Mouse (Mus musculus): ENCODE data around the gene Spata25. TPM values are rescaled to one million over a fixed set of nuclear protein-coding genes. Genes with fewer than 3 reads are reported as not detected.
"Not testable (repeated sequence)": the region's sequence is repeated elsewhere in the genome, so short reads cannot be mapped to it uniquely, and the experiment has no call there.

The Spata25 gene
- polyA plus RNA-seq, 1 experiment from 2014 or later: not detected

GRCm38 (mm10) chr2:164800252-164801004 lies 27.9 kb downstream of the Spata25 start:
- H3K9me3 ChIP-seq: no peaks in the 10 kb centered on the region
- H3K4me1 ChIP-seq (replicated peaks): peaks cover 12% of the 10 kb centered on the region
- 89% methylated on average over 13 of the region's 13 CpGs for WGBS
- no peak for ATAC-seq
- no peaks in the 10 kb centered on the region for H3K27me3 ChIP-seq (replicated peaks)
- H3K27ac ChIP-seq: no peak overlapping the region
- no peak overlapping the region for H3K4me2 ChIP-seq (replicated peaks)
- H3K4me3 ChIP-seq (replicated peaks): no peak overlapping the region
- H3K36me3 ChIP-seq: peaks cover 13% of the 10 kb centered on the region; the same call in 1 of the 2 replicates
- no peak overlapping the region for H3K9ac ChIP-seq

GRCm38 (mm10) chr2:164798554-164798953 lies 29.8 kb downstream of the Spata25 start:
- H3K27ac ChIP-seq; H3K4me1 ChIP-seq (replicated peaks); H3K4me2 ChIP-seq (replicated peaks); H3K27me3 ChIP-seq (replicated peaks); H3K4me3 ChIP-seq (replicated peaks); H3K9me3 ChIP-seq; ATAC-seq; H3K9ac ChIP-seq: not testable (repeated sequence)
- peaks cover 18% of the 10 kb centered on the region for H3K36me3 ChIP-seq
- WGBS: 74% methylated on average over 6 of the region's 6 CpGs

- Histone ChIP-seq H3K9me3 (no peaks in the 10 kb centered on the region), H3K27ac (no peak overlapping the region), H3K4me2 (replicated peaks) (no peak overlapping the region), H3K9ac (no peak overlapping the region), H3K27me3 (replicated peaks) (no peaks in the 10 kb centered on the region), H3K4me1 (replicated peaks) (no peaks in the 10 kb centered on the region), H3K4me3 (replicated peaks) (no peak overlapping the region), H3K36me3 (peaks cover 38% of the 10 kb centered on the region)
- ATAC-seq: no peak
- WGBS: 82% methylated on average over 4 of the region's 4 CpGs
These were observed 32.5 kb downstream of the Spata25 start for GRCm38 (mm10) chr2:164795868-164796267.

- 32% methylated on average over 5 of the region's 5 CpGs for WGBS
- H3K27ac ChIP-seq: no peak overlapping the region
These were observed 34.0 kb downstream of the Spata25 start for GRCm38 (mm10) chr2:164794293-164794692.

GRCm38 (mm10) chr2:164793772-164794171 lies 34.6 kb downstream of the Spata25 start:
- peaks cover 39% of the 10 kb centered on the region for H3K36me3 ChIP-seq
- no peaks in the 10 kb centered on the region for H3K9me3 ChIP-seq
- no peak overlapping the region for H3K27ac ChIP-seq
- 92% methylated on average over 2 of the region's 2 CpGs for WGBS
- H3K27me3 ChIP-seq (replicated peaks): no peaks in the 10 kb centered on the region
- no peak overlapping the region for H3K9ac ChIP-seq
- H3K4me3 ChIP-seq (replicated peaks): no peak overlapping the region
- H3K4me1 ChIP-seq (replicated peaks): no peaks in the 10 kb centered on the region
- no peak for ATAC-seq
- no peak overlapping the region for H3K4me2 ChIP-seq (replicated peaks)

More at GRCm38 (mm10) chr2:164794293-164794692, 34.0 kb downstream of the Spata25 start:
- ATAC-seq: peak; percentile 52
- no peak overlapping the region for H3K4me3 ChIP-seq (replicated peaks)
- no peaks in the 10 kb centered on the region for H3K4me1 ChIP-seq (replicated peaks)
- no peaks in the 10 kb centered on the region for H3K9me3 ChIP-seq
- no peaks in the 10 kb centered on the region for H3K27me3 ChIP-seq (replicated peaks)
- H3K9ac ChIP-seq: no peak overlapping the region
- no peak overlapping the region for H3K4me2 ChIP-seq (replicated peaks)
- peaks cover 39% of the 10 kb centered on the region for H3K36me3 ChIP-seq

GRCm38 (mm10) chr2:164793236-164793635 lies 35.1 kb downstream of the Spata25 start:
- H3K9ac ChIP-seq: no peak overlapping the region
- H3K27me3 ChIP-seq (replicated peaks): no peaks in the 10 kb centered on the region
- H3K27ac ChIP-seq: no peak overlapping the region
- H3K4me2 ChIP-seq (replicated peaks): no peak overlapping the region
- H3K9me3 ChIP-seq: no peaks in the 10 kb centered on the region
- H3K4me1 ChIP-seq (replicated peaks): peaks cover 2% of the 10 kb centered on the region; the same call in 1 of the 2 replicates
- WGBS: 66% methylated on average over 3 of the region's 3 CpGs
- peaks cover 39% of the 10 kb centered on the region for H3K36me3 ChIP-seq
- no peak overlapping the region for H3K4me3 ChIP-seq (replicated peaks)
- peak; percentile 36; the same call in 1 of the 2 replicates for ATAC-seq

GRCm38 (mm10) chr2:164792400-164793190 lies 35.7 kb downstream of the Spata25 start:
- WGBS: 88% methylated on average over 12 of the region's 12 CpGs
- ATAC-seq: no peak
- Histone ChIP-seq H3K9me3 (no peaks in the 10 kb centered on the region), H3K4me3 (replicated peaks) (no peak overlapping the region), H3K27me3 (replicated peaks) (no peaks in the 10 kb centered on the region), H3K4me1 (replicated peaks) (peaks cover 4% of the 10 kb centered on the region; the same call in 1 of the 2 replicates), H3K4me2 (replicated peaks) (no peak overlapping the region), H3K27ac (no peak overlapping the region), H3K36me3 (peaks cover 35% of the 10 kb centered on the region), H3K9ac (no peak overlapping the region)

GRCm38 (mm10) chr2:164791841-164792261 lies 36.5 kb downstream of the Spata25 start:
- H3K4me1 ChIP-seq (replicated peaks): peaks cover 8% of the 10 kb centered on the region
- H3K4me2 ChIP-seq (replicated peaks): no peak overlapping the region
- WGBS: 90% methylated on average over 18 of the region's 18 CpGs
- H3K36me3 ChIP-seq: peaks cover 35% of the 10 kb centered on the region
- H3K27me3 ChIP-seq (replicated peaks): no peaks in the 10 kb centered on the region
- no peak overlapping the region for H3K27ac ChIP-seq
- no peaks in the 10 kb centered on the region for H3K9me3 ChIP-seq
- ATAC-seq: no peak
- no peak overlapping the region for H3K4me3 ChIP-seq (replicated peaks)
- no peak overlapping the region for H3K9ac ChIP-seq

- Histone ChIP-seq H3K27ac (no peak overlapping the region), H3K9ac (no peak overlapping the region), H3K27me3 (replicated peaks) (no peaks in the 10 kb centered on the region), H3K36me3 (peaks cover 30% of the 10 kb centered on the region), H3K9me3 (no peaks in the 10 kb centered on the region), H3K4me3 (replicated peaks) (no peak overlapping the region), H3K4me2 (replicated peaks) (no peak overlapping the region), H3K4me1 (replicated peaks) (peaks cover 13% of the 10 kb centered on the region)
- no peak for ATAC-seq
- WGBS: 69% methylated on average over 4 of the region's 4 CpGs
These were observed 37.9 kb downstream of the Spata25 start for GRCm38 (mm10) chr2:164790451-164790850.

- ATAC-seq: no peak
- H3K9ac ChIP-seq: no peak overlapping the region
These were observed 39.9 kb downstream of the Spata25 start for GRCm38 (mm10) chr2:164788411-164788810.

GRCm38 (mm10) chr2:164787779-164788178 lies 40.6 kb downstream of the Spata25 start:
- Histone ChIP-seq H3K36me3 (peaks cover 24% of the 10 kb centered on the region), H3K4me3 (replicated peaks) (no peak overlapping the region), H3K27me3 (replicated peaks) (no peaks in the 10 kb centered on the region), H3K9ac (no peak overlapping the region), H3K4me1 (replicated peaks) (peaks cover 18% of the 10 kb centered on the region), H3K9me3 (no peaks in the 10 kb centered on the region), H3K27ac (no peak overlapping the region), H3K4me2 (replicated peaks) (no peak overlapping the region)
- 79% methylated on average over 10 of the region's 10 CpGs for WGBS
- ATAC-seq: no peak

More at GRCm38 (mm10) chr2:164788411-164788810, 39.9 kb downstream of the Spata25 start:
- Histone ChIP-seq H3K4me1 (replicated peaks) (peaks cover 18% of the 10 kb centered on the region), H3K9me3 (no peaks in the 10 kb centered on the region), H3K4me3 (replicated peaks) (no peak overlapping the region), H3K27ac (no peak overlapping the region), H3K36me3 (peaks cover 24% of the 10 kb centered on the region), H3K4me2 (replicated peaks) (no peak overlapping the region), H3K27me3 (replicated peaks) (no peaks in the 10 kb centered on the region)
- WGBS: 61% methylated on average over 4 of the region's 4 CpGs

GRCm38 (mm10) chr2:164787032-164787431 lies 41.3 kb downstream of the Spata25 start:
- no peak overlapping the region for H3K9ac ChIP-seq
- H3K27me3 ChIP-seq (replicated peaks): no peaks in the 10 kb centered on the region
- H3K9me3 ChIP-seq: no peaks in the 10 kb centered on the region
- ATAC-seq: no peak
- H3K4me1 ChIP-seq (replicated peaks): peaks cover 18% of the 10 kb centered on the region
- no peak overlapping the region for H3K27ac ChIP-seq
- peak overlapping the region; percentile 86 for H3K4me2 ChIP-seq (replicated peaks)
- WGBS: 86% methylated on average over 3 of the region's 3 CpGs
- H3K36me3 ChIP-seq: peaks cover 16% of the 10 kb centered on the region
- H3K4me3 ChIP-seq (replicated peaks): peak overlapping the region; percentile 55; the same call in 1 of the 2 replicates
